Mouse (Mus musculus): ENCODE results near the gene Wdr70. TPM values are rescaled to one million over a fixed set of nuclear protein-coding genes. Genes with fewer than 3 reads are reported as not detected.

The Wdr70 gene
- polyA plus RNA-seq, 1 experiment from 2014 or later, result 31.0 TPM

GRCm38 (mm10) chr15:7974368-7974767 lies 124.6 kb downstream of the Wdr70 start:
- H3K9me3 ChIP-seq (replicated peaks), result no peaks in the 10 kb centered on the region
- H3K36me3 ChIP-seq, result peaks cover 7% of the 10 kb centered on the region
- H3K27me3 ChIP-seq (replicated peaks), result no peaks in the 10 kb centered on the region
- H3K4me3 ChIP-seq, result no peak overlapping the region
- no peak overlapping the region for H3K4me2 ChIP-seq
- WGBS (ENCODE audit: insufficient replicate concordance), result 79% methylated on average over 8 of the region's 8 CpGs
- ATAC-seq, result no peak
- no peaks in the 10 kb centered on the region for H3K4me1 ChIP-seq
- H3K9ac ChIP-seq, result no peak overlapping the region
- H3K27ac ChIP-seq, result no peak overlapping the region

- Histone ChIP-seq H3K36me3 (peaks cover 7% of the 10 kb centered on the region), H3K9ac (no peak overlapping the region), H3K9me3 (replicated peaks) (no peaks in the 10 kb centered on the region), H3K27ac (no peak overlapping the region), H3K27me3 (replicated peaks) (no peaks in the 10 kb centered on the region), H3K4me2 (no peak overlapping the region), H3K4me3 (no peak overlapping the region), H3K4me1 (no peaks in the 10 kb centered on the region)
- ATAC-seq, result no peak
- 87% methylated on average over 5 of the region's 5 CpGs for WGBS (ENCODE audit: insufficient replicate concordance)
Observed at GRCm38 (mm10) chr15:7972528-7972927, 126.5 kb downstream of the Wdr70 start.

DNA sequence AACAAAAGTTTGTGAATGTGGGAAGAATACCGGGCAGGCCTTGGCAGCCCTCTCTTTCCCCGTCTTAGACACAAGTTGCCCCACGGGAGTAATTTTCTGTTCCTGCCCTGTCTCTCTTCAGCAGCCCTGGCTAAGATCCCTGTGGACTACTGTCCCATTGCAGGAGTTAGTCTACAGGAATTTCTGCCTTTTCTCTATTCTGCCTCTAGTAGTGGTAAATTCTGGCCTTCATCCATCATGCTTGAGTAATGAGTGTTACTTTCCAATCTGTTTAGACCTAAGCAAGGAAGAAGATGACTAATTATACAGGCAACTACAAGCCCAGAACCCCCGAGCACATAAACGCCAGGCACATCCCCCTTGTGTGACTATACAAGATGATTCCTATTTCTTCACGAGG lies 136.2 kb downstream of the Wdr70 start:
- H3K27me3 ChIP-seq (replicated peaks), result no peaks in the 10 kb centered on the region
- H3K27ac ChIP-seq, result no peak overlapping the region
- H3K4me1 ChIP-seq, result no peaks in the 10 kb centered on the region
- no peak for ATAC-seq
- 74% methylated on average over 6 of the region's 6 CpGs for WGBS (ENCODE audit: insufficient replicate concordance)
- H3K9ac ChIP-seq, result no peak overlapping the region
- H3K9me3 ChIP-seq (replicated peaks), result no peaks in the 10 kb centered on the region
- H3K4me2 ChIP-seq, result no peak overlapping the region
- H3K4me3 ChIP-seq, result no peak overlapping the region
- no peaks in the 10 kb centered on the region for H3K36me3 ChIP-seq

GRCm38 (mm10) chr15:7961489-7961888 lies 137.5 kb downstream of the Wdr70 start:
- Histone ChIP-seq H3K36me3 (no peaks in the 10 kb centered on the region), H3K4me3 (no peak overlapping the region), H3K4me1 (no peaks in the 10 kb centered on the region), H3K9ac (no peak overlapping the region), H3K4me2 (no peak overlapping the region), H3K9me3 (replicated peaks) (no peaks in the 10 kb centered on the region), H3K27ac (no peak overlapping the region), H3K27me3 (replicated peaks) (no peaks in the 10 kb centered on the region)
- 45% methylated on average over 2 of the region's 2 CpGs for WGBS (ENCODE audit: insufficient replicate concordance)
- no peak for ATAC-seq

GRCm38 (mm10) chr15:7956899-7957298 lies 142.1 kb downstream of the Wdr70 start:
- Histone ChIP-seq H3K27ac (no peak overlapping the region), H3K9me3 (replicated peaks) (no peaks in the 10 kb centered on the region), H3K27me3 (replicated peaks) (no peaks in the 10 kb centered on the region), H3K4me1 (no peaks in the 10 kb centered on the region), H3K9ac (no peak overlapping the region), H3K4me3 (no peak overlapping the region), H3K36me3 (no peaks in the 10 kb centered on the region), H3K4me2 (no peak overlapping the region)
- no peak for ATAC-seq
- WGBS (ENCODE audit: insufficient replicate concordance), result 56% methylated on average over 1 of the region's 1 CpGs

GRCm38 (mm10) chr15:7950561-7950960 lies 148.4 kb downstream of the Wdr70 start:
- H3K9me3 ChIP-seq (replicated peaks), result no peaks in the 10 kb centered on the region
- no peaks in the 10 kb centered on the region for H3K27me3 ChIP-seq (replicated peaks)
- H3K4me3 ChIP-seq, result no peak overlapping the region
- H3K4me1 ChIP-seq, result no peaks in the 10 kb centered on the region
- no peaks in the 10 kb centered on the region for H3K36me3 ChIP-seq
- H3K27ac ChIP-seq, result no peak overlapping the region
- WGBS (ENCODE audit: insufficient replicate concordance), result 72% methylated on average over 7 of the region's 7 CpGs
- ATAC-seq, result no peak
- no peak overlapping the region for H3K9ac ChIP-seq
- no peak overlapping the region for H3K4me2 ChIP-seq

- H3K27me3 ChIP-seq (replicated peaks), result no peaks in the 10 kb centered on the region
- no peak overlapping the region for H3K9ac ChIP-seq
- H3K4me2 ChIP-seq, result no peak overlapping the region
- no peaks in the 10 kb centered on the region for H3K9me3 ChIP-seq (replicated peaks)
- H3K4me3 ChIP-seq, result no peak overlapping the region
- H3K4me1 ChIP-seq, result peaks cover 8% of the 10 kb centered on the region; the same call in 1 of the 2 replicates
- H3K36me3 ChIP-seq, result no peaks in the 10 kb centered on the region
- 22% methylated on average over 3 of the region's 3 CpGs for WGBS (ENCODE audit: insufficient replicate concordance)
- H3K27ac ChIP-seq, result no peak overlapping the region
- no peak for ATAC-seq
Observed at GRCm38 (mm10) chr15:7941690-7942089, 157.3 kb downstream of the Wdr70 start.

- no peak overlapping the region for H3K9ac ChIP-seq
- WGBS (ENCODE audit: insufficient replicate concordance), result 26% methylated on average over 7 of the region's 7 CpGs
- no peaks in the 10 kb centered on the region for H3K27me3 ChIP-seq (replicated peaks)
- no peak overlapping the region for H3K4me3 ChIP-seq
- H3K36me3 ChIP-seq, result no peaks in the 10 kb centered on the region
- no peak for ATAC-seq
- H3K4me2 ChIP-seq, result no peak overlapping the region
- H3K4me1 ChIP-seq, result peaks cover 9% of the 10 kb centered on the region
- H3K9me3 ChIP-seq (replicated peaks), result no peaks in the 10 kb centered on the region
- H3K27ac ChIP-seq, result no peak overlapping the region
Observed at GRCm38 (mm10) chr15:7935571-7936165, 163.3 kb downstream of the Wdr70 start.

DNA sequence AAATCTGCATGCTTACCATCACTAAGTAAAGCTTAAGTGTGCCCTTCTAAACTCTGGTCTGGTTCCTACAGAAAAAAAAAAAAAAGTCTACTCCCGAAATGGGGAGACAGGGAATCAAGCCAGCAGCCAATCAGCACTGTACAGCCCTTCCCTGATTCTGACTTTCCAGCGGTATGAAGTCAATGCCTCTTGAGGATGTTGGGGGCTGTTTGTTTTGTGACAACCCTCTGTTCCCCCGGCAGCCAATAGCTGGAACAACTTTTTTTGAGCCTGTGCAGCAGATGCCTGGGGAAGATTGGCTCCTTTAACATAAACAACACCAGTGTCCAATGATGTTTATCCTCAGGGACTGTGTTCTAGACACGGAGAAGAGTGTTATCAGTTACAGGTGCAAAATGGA lies 164.4 kb downstream of the Wdr70 start:
- no peak overlapping the region for H3K27ac ChIP-seq
- H3K9me3 ChIP-seq (replicated peaks), result no peaks in the 10 kb centered on the region
- no peak for ATAC-seq
- 48% methylated on average over 4 of the region's 4 CpGs for WGBS (ENCODE audit: insufficient replicate concordance)
- no peak overlapping the region for H3K9ac ChIP-seq
- H3K4me3 ChIP-seq, result no peak overlapping the region
- H3K4me2 ChIP-seq, result no peak overlapping the region
- H3K36me3 ChIP-seq, result no peaks in the 10 kb centered on the region
- peaks cover 9% of the 10 kb centered on the region for H3K4me1 ChIP-seq
- no peaks in the 10 kb centered on the region for H3K27me3 ChIP-seq (replicated peaks)

DNA sequence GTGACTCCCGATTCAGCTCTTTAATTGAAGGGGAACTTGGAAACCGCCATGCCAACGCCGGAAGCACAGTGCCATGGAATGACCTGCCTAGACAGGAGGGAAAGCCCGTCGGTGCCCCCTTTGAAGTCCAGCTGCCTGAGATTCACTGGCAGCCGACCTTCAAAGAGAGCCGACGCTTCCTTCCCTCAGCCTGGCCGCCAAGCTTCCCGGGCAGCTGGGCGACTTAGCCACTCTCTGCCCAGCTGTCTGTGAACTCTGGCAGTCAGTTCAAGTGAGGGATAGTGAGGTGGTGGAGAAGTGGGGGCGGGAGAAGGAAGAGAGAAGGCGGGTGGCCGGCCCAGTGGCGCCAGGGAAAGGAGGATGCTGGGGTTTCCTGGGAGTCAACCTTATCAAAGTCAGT lies 164.9 kb downstream of the Wdr70 start:
- Histone ChIP-seq H3K9me3 (replicated peaks) (no peaks in the 10 kb centered on the region), H3K27ac (no peak overlapping the region), H3K9ac (no peak overlapping the region), H3K4me3 (no peak overlapping the region), H3K36me3 (no peaks in the 10 kb centered on the region), H3K4me1 (peaks cover 9% of the 10 kb centered on the region), H3K4me2 (peak overlapping the region; percentile 6), H3K27me3 (replicated peaks) (no peaks in the 10 kb centered on the region)
- ATAC-seq, result no peak
- 53% methylated on average over 16 of the region's 16 CpGs for WGBS (ENCODE audit: insufficient replicate concordance)

- H3K27me3 ChIP-seq (replicated peaks), result no peaks in the 10 kb centered on the region
- H3K9ac ChIP-seq, result no peak overlapping the region
- WGBS (ENCODE audit: insufficient replicate concordance), result 80% methylated on average over 8 of the region's 8 CpGs
- H3K4me3 ChIP-seq, result no peak overlapping the region
- H3K9me3 ChIP-seq (replicated peaks), result no peaks in the 10 kb centered on the region
- ATAC-seq, result peak; percentile 52; the same call in 1 of the 2 replicates
- peaks cover 9% of the 10 kb centered on the region for H3K4me1 ChIP-seq
- no peaks in the 10 kb centered on the region for H3K36me3 ChIP-seq
- H3K27ac ChIP-seq, result no peak overlapping the region
- no peak overlapping the region for H3K4me2 ChIP-seq
Observed at GRCm38 (mm10) chr15:7931605-7932008, 167.4 kb downstream of the Wdr70 start.

DNA sequence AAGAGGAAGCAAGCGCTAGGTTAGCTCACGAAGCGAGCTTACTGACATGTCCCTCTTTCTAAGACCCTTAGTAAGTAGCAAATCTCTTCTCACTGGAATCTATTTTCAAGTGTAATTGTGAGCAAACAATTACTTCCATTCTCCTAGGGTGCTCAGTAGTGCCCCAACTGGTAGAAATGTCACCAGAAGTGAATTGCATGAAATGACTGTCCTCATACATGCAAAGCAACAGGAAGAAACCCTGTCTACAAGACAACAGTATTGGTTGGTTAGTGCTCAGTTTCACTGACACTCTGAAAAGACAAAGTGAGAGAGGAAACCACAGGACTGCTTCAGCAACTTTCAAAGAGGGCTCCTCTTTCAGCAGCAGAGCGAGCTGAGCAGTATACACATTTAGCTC lies 173.6 kb downstream of the Wdr70 start:
- H3K36me3 ChIP-seq, result peaks cover 4% of the 10 kb centered on the region; the same call in 1 of the 2 replicates
- no peaks in the 10 kb centered on the region for H3K9me3 ChIP-seq (replicated peaks)
- 71% methylated on average over 4 of the region's 4 CpGs for WGBS (ENCODE audit: insufficient replicate concordance)
- H3K27me3 ChIP-seq (replicated peaks), result no peaks in the 10 kb centered on the region
- H3K4me2 ChIP-seq, result no peak overlapping the region
- no peaks in the 10 kb centered on the region for H3K4me1 ChIP-seq
- ATAC-seq, result no peak
- no peak overlapping the region for H3K4me3 ChIP-seq
- no peak overlapping the region for H3K27ac ChIP-seq
- no peak overlapping the region for H3K9ac ChIP-seq

- no peak overlapping the region for H3K4me3 ChIP-seq
- 80% methylated on average over 4 of the region's 4 CpGs for WGBS (ENCODE audit: insufficient replicate concordance)
- peaks cover 9% of the 10 kb centered on the region for H3K36me3 ChIP-seq
- no peak overlapping the region for H3K27ac ChIP-seq
- no peak for ATAC-seq
- no peak overlapping the region for H3K4me2 ChIP-seq
- H3K27me3 ChIP-seq (replicated peaks), result no peaks in the 10 kb centered on the region
- H3K4me1 ChIP-seq, result no peaks in the 10 kb centered on the region
- H3K9me3 ChIP-seq (replicated peaks), result no peaks in the 10 kb centered on the region
- H3K9ac ChIP-seq, result no peak overlapping the region
Observed at GRCm38 (mm10) chr15:7923281-7923680, 175.7 kb downstream of the Wdr70 start.

Measured in liver, embryonic 12.5 days (tissue).